Mouse (Mus musculus): ENCODE measurements around the gene Egfl7.

Gene Egfl7

DNA sequence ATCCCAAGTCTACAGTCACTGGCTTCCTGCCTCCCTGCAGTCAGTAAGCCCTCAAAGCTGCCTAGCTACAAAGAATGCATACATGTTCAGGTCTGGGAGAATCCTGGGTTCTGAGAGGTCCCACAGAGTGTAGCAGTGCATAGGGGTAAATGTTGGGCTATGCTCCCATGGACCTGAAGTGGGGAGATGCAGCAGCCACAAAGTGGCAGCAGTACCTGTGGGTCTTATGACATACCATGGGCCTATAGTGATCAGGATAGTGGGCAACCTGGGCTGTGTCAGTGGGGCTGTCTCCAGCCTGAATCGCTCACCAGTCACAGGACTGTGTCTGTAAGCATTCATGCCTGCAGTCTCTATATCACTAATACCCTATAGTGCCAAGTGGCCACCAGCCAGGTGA is at the start of gene Egfl7:
Gene Egfl7 (plus strand): TSS at position 301 of the 400 bp plus-strand sequence.
- peak in 1 of 2 experiments; percentile 18 for DNase-seq

DNA sequence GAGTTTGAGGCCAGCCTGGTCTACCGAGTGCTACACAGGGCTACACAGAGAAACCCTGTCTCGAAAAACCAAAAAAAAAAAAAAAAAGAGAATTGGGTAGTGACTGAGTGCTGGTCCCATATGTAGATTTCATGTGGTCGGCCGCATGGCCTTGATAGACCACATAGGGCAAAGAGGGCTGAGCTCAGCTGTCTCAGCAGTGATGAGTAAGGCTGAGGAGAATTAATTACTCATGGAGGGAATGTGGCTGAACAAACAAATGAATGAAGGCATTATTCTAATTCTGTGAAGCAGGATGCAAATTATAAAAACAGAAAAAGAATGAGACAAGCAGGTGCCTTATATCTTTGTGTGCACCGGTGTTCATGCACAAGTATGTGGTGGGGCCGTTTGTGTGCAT is 48.0 kb upstream of the Egfl7 start:
- no peak for DNase-seq

DNA sequence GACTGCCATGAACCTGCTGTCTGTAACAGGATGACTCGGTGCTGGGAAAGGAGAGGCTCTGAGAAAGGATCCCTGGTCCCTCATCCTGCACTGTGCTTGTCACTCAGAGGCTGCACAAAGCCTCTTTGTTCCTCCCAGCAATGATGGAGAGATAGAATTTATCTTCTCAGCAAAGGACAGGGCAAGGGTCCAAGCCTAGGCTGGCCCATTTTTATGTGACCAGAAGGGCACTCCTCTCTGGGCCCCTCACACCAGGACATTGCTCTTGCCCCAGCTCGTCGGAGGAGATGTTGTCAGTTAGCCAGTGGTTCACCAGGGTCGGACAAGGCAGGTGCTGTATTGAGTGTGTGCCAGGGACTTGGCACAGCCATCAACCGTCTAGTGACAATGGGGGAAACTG is 46.6 kb upstream of the Egfl7 start:
- no peak for DNase-seq

DNA sequence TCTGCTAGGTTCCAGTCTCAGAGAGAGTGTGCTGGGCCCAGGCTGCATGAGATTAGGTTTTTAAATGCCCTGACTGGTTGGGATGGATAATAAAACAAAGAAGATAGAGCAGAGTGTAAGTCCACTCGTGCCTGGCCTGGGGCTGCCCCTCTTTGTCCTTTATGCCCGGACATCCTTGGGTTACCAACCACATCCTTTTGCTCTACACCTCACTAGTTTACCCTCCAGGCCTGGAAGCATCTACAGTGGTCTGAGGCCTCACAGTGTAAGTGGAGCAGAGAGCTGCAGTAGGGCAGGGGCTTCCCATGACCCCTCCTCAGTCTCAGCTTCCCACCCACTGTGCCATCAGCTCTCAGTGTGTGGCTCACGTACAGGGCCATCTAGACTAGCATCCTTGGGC is 45.7 kb upstream of the Egfl7 start:
- no peak for DNase-seq

DNA sequence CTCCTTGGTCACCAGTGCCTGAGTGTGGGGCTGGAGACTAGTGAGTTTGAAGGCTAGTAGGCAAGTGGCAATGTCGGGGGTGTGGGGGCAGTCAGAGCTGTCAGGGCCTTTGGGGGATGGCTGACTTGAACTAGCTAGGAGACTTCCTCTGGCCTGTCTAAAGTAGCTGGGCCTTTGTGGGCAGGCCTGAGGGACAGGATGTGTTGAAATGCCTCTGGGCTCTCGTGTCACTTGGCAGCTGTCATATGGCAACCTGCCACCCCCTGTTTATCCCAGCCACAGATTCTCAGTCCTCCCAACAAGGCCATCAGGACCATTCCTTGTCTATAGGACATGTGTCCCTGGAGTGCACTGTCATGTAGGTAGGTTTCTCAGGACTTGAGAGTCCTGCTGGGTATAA is 45.2 kb upstream of the Egfl7 start:
- DNase-seq, result peak; percentile 83 to 91

DNA sequence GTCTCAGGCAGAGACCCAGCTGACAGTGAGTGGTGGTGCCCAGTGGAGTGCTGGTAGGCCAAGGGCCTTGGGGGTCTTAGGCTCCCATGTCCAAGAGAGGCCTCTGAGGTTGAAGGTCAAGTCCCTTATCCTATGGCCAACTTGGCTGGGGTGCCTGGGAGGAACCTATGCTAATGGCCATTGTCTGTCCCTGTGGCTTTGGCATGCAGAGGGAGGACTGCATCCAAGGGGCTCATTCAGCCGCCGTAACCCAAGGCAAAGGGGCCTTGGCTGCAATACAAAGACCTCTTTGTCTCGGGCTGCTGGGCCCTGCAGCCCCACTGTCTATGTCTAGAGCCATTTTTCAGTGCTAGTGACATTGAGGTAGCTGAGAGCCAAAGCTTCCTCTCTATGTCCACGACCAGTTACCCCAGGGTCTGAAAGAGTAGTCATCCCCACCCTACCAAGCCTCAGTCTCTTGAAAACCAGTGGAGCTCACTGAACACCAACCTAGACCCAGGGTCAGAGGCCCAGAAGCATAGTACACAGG is 44.2 kb upstream of the Egfl7 start:
- no peak for DNase-seq

DNA sequence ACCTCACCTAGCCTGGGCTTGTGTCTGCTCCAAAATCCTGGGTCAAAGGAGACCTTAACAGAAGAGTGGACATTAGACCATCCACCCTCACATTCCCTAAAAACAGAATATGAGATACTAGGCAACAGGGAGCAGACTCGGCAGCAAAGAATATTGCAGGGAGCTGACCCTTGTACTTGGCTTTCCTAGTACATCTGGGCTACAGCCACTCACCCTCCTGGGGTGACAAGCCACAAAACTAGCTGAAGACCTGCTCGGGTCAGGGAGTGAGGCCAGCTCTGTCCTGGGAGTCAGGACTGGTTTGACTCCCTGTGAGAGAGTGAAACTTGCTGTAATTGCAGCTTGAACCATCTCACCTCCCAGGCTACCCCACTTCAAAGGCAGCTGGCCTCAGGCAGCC is 40.3 kb upstream of the Egfl7 start:
- no peak for DNase-seq

DNA sequence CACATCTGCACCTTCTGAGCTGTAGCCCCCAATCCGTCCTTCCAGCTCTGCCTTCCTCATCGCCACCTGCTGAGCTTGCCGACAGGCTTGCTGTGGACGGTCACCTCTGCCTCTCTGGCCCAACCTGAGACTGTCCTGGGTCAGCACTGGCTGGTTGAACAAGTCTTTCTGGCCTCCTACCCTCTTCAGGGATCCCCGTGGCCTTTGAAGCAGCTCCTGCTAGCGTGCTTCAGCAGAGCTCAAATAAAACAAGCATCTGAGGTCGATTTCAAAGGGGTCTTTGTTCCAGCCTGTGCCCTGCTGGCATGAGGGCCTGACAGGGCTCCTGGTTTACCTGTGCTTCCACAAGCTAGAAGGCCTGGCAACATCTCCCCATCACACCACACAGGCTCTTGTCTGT is 39.1 kb upstream of the Egfl7 start:
- no peak for DNase-seq

DNA sequence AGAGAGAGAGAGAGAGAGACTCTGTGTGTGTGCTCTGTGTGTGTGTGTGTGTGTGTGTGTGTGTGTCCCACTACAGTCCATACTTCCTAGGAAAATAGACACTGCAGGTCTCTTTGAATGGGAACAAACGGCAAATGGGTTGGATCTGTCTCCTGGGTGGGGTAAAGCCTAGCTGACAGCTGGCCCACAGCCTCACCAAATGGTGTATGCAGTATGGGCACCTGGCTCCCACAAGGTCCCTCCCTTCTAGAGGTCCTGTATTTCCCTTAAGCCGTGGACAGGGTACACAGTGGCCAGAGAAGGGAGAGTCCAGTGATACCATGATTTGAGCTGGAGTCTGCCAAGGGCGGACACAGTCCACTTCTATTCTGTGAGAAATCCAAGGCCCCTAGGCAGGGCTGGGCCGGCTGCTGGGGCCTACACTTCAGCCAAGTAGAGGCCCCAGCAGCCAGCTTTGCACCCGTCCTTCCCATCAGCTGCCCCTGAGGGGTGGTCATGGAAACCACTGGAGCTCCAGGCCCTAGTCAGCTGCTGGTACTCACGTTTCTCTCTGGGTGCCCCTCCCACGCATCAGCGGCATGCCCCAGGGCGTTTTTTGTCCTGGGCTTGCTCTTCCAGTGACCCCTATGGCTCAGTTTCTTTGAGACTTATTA is 38.4 kb upstream of the Egfl7 start:
- no peak for DNase-seq

DNA sequence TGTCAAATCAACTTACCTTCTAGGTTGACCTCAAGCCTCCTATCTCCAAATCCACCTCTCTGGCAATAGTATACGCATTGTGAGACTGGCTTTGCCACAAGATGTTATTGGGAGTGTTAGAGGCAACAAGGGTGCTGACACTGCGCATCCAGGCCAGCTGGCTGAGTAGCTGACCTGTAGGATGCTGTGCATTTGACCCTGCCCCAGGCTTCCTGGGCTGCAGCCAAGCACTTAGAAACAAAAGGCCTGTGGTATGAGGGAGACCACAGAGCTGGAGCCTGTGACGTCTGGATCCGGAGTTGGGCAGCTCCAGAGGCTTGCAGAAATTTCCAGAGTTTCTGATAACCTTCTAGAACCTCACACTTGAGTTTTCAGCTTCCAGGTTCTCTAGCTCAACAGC is 36.7 kb upstream of the Egfl7 start:
- no peak for DNase-seq

DNA sequence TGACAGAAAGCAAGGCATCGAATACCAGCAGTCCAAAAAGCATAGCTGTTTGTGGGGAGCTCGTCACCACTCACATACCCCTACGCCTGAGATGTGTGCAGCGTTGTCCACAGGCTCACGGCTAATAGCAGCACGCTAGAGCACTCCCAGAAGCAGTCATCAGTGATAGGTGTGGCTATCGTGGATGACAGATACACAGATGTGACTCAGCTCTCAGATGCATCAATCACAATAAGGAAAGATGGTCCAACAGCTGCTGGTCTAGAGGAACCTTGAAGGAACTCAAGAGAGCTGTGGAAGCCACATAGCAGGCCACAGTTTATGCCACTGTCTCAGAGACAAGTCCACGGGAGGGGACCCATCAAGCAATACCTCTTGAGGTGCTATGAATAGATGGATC is 36.0 kb upstream of the Egfl7 start:
- DNase-seq, result no peak

DNA sequence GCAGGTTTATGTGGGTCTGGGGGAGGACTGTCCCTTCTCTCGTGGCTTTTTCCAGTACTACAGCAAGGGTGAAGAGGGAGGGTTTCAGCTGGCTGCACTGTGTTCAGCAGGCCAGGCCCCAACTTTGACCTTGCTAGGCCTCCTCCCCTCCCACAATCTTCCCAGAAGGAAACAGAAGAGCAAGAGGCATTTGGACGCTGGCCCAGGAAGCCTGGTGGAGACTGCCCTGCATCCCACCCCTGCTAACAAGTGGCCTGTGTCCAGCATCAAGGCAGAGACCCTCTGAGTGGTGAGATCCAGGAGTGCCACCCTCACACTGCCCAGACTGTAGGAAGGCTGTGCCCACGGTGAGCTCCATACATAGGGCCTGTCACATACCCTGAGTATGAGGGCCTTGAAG is 35.5 kb upstream of the Egfl7 start:
- peak; percentile 45 to 62 for DNase-seq

DNA sequence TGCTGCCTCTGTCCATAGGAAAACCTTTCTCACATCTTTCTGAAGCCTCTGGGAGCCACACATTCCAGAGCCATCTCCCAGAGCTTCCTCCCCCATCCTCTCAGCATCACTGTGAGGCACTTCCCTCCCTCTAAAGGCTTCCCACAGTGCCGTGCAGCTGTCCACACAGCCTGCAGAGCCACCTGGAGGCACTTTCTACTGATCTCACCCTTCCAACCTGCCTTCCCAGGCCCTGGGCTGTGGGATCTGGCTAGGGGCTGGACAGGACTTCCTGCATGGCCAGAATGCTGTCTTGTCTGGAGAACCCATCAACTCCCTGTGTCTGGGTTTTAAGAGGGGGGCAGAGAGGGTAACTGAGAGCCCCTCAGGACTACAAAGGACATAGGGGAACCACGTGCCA is 32.3 kb upstream of the Egfl7 start:
- DNase-seq, result peak in 1 of 2 experiments; percentile 50

DNA sequence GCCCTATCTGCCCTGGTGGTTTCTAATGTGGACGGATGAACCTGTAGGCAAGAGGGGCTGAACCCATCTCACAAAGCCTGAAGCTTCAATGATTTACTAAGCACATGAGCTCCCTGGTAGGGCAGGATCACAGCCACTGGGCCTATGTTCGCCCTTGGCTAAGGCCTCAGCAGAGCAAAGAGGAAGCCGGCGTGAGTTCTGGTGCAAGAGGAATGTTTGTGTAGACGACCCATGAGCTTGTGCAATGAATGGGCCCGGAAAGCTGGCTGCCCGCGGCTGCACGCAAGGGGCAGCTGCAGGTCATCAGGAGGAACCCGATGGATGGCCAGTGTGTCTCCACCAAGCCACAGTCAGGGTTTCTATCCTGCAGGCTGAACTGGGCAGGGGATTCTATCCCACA is 30.0 kb upstream of the Egfl7 start:
- DNase-seq, result peak; percentile 75 to 80

DNA sequence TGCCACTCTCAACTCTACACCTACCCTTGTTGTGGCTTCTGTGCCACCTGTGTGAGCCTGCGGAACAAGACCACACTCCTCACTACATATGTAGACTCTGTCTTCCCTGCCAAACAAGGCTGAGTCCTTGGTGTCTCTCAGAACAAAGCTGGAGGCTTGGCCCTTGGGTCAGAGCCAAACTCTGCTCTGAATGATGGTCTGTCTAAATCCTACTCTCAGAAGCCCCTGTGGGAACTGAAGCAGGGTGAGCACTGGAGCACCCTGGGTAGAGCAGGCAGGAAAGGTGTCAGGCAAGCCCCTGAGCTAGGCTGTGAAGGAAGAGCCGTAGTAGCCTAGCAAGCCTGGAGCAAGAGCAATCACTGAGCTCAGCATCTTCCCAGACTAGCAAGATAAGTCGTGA is 29.6 kb upstream of the Egfl7 start:
- no peak for DNase-seq

DNA sequence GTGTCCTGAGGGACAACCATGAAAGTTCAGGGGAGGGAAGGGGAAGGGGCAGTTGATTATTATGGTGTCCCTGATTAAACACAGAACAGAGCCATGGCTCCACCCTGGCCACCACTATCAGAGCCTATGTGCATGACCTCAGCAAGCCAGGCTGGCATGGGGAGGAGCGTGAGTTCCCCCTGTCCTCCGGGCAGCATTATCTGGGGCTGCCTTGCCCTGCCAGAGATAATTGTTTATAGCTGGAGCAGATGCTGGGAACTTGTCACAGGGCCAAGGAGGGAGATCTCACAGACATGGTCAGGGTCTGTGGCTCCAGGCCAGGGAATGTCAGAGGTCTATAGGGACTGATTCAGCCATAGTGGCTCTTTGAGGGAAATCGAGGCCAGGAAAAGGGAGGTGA is 29.0 kb upstream of the Egfl7 start:
- peak in 1 of 2 experiments; percentile 56 for DNase-seq

DNA sequence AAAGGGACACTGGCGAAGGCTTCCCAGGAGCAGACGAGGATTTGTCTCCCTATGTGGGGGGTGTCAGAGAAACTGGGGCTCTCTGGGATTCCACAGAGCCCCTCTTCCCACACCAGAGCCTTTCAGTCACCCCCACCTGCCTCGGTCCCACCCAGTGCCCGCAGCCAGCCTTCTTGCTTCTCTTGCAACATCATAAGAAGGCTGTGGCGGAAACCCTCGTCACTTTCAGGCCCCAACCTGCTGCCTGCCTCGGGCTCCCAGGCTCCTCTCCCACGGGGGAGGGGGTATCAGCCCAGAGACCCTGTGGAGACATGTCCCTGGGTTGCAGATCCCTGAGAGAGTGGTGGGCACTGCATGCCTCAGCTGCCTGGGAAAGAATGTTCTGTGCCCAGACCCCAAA is 28.4 kb upstream of the Egfl7 start:
- peak in 1 of 2 experiments; percentile 39 for DNase-seq

DNA sequence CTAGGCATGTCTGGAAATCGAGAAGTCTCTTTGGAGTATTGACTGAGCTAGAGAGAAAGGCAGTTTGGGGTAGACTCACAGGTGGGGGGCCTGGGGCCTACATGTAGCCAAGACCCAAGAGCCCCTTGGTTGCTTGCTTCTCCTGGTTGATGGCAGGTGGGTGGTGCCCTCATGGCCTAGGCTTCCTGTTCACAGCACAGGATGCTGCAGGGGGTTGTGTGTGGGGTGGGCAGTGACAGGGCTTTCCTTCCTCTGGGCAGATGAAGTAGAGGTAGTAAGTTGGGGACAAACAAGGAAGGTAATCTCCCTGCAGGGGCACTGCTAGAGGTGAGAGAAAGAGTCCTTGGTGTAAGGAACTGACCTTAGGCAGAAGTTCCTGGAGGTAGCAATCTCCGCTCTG is 27.7 kb upstream of the Egfl7 start:
- peak in 1 of 2 experiments; percentile 36 for DNase-seq

DNA sequence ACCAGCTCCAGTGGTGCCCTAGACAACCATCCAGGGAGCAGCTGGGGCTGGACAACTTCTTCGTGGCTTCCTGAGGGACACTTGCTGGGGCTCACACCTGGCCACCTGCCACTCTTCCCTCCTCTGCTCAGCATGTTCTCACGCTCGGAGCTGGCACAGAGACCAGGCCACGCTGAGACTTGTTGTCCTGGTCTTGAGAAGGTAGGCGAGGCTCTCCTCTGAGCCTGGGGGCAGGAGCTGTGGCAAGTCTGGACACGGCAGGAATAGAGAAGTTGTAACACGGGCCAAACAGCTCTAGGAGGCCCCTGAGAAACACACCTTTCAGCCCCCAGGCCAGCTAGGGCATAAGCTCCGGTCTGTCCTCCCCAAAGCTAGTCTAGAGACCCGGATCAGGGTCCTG is 25.9 kb upstream of the Egfl7 start:
- no peak for DNase-seq

DNA sequence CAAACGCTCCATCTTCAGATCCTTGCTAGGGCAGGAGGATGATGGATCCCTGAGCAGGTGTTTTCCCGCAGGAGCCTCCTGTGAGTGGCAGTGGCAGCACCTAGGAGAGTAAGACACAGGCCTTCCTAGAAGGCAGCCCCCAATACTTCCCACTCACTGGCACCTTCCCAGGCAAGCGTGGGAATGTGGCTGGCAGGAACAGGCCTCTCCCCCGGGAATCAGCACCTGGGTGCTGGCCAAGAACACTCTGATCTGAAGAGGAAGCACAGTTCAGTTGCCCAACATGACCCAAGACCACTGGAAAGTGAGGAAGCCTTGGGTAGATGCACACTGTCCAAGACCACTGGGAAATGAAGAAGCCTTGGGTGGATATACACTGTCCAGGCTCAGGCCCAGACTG is 24.7 kb upstream of the Egfl7 start:
- DNase-seq, result peak; percentile 66 to 69

DNA sequence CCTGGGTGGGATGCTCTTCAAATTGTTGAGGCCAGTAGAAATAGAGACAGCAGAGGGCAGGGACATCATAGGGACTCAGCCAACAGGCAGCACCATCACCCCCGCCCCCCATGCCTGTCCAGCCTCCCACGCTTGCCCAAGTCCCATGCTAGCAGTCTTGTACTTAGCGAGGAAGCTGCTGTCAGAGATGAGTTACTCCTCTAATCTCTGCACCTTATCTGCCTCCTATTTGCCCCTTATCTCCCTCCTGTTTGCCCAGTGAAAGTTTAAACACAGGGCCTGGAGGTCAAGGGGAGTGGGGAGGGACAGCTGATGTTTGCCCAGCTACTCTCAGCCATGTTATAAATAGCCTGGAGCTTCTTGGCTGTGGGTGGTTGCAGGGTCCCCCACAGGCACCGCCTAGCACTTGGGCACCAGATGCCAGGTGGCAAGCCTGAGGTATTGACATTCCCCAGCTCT is 23.2 kb upstream of the Egfl7 start:
- DNase-seq, result peak in 1 of 2 experiments; percentile 71

DNA sequence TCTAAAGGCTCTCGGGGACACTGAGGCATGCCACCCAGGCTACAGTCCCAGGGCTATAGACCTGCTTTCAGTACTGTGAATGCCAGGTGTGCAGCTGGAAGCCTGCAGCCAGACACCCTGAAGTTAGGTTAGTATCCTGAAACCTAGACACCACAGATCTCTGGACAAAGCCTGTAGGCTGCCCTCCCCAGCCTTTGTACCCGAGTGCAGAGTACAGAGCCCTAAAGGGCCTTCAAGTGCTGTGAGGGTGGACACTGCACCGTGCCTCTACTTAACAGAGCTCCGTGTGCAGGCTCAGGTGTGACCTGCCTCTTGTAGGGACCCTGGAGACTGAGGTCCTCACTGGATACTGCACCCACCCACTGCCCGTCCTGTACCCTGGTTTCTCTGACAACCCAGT is 19.3 kb upstream of the Egfl7 start:
- no peak for DNase-seq

DNA sequence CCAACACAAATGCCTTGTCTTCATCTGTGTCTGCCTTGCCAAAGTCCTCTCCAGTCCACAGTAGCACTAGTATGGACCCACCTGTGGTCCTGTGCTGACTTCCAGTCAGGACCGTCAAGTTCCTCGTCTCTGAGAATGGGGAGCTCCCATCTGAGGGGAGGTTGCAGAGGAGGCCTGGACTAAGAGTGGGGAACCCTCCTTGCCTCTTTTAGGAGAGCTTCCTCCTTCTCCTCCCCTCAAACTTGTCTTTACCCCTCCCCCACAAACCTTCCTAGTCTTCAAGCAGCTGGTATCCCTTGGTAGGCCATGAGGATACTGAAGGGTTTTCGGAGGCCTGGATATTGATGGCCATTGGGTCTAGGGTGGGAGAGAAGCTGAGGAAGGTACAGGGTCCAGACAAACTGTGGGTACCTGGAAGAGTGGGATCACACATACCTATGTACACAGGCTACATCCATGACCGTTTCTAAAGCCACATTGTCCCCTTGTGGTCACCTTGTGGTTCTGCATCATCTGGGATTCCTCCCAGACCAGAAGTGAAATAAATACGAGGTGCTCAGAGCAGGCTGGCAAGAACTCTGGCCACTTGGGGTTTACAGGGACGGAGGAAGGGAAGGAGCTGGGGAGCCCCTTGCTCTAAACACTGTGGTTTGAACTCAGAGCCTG is 18.3 kb upstream of the Egfl7 start:
- peak in 1 of 2 experiments; percentile 68 for DNase-seq

DNA sequence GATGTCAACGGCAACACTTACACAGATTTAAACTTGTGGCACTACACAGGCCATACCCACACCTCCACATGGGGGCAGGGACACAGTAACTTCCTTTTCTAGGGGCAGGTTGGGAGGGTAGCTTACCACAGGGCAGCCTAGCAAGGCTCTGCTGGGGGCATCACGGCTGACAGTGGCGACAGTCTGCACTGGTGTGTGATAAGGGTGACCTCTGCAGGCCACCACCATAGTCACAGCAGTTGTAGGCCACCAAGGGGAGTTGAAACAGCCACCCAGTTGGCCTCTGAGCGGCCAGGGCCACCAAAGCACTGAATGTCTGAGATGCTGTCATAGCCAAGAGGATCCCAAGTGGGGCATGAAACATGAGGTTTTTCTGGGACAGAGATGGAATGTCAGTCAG is 13.6 kb upstream of the Egfl7 start:
- DNase-seq, result peak; percentile 73 to 80

DNA sequence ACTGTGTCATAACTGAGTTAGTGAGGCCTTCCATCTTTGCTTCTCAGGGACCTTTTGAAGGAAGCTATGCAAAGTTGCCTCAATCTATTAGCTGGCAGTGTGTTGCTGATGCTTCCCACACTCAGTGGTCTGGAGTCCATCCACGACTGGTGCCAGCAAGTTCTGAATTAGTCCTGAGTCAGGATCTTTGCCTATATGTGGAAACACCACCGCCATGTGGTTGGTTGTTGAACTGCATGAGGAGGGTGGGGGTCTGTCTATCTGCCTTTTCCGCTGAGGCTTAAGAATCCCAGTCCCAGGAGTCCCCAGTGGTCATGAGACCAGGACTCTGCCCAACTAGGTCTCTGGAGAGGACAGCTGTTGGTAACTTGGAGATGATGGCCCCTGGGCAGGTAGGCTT is 9.8 kb upstream of the Egfl7 start:
- peak; percentile 80 to 86 for DNase-seq
